Mouse (Mus musculus): ENCODE data around the gene A830018L16Rik. TPM values are rescaled to one million over a fixed set of nuclear protein-coding genes. Genes with fewer than 3 reads are reported as not detected.
A peak's percentile ranks its signal among the peaks of the same experiment; 100 is the strongest.

The A830018L16Rik gene
- total RNA-seq, 2 experiments from 2014 or later, result 111 to 113 TPM

- DNase-seq (ENCODE audit: extremely low spot score in 1 of 2, low spot score in 1 of 2), result no peak
Observed at GRCm38 (mm10) chr1:11588305-11588704, 174.4 kb downstream of the A830018L16Rik start.

- no peak for DNase-seq (ENCODE audit: extremely low spot score in 1 of 2, low spot score in 1 of 2)
Observed at GRCm38 (mm10) chr1:11650137-11650536, 236.2 kb downstream of the A830018L16Rik start.

GRCm38 (mm10) chr1:11652773-11653172, 238.9 kb downstream of the A830018L16Rik start:
- DNase-seq (ENCODE audit: extremely low spot score in 1 of 2, low spot score in 1 of 2), result no peak

GRCm38 (mm10) chr1:11657341-11658060, 243.6 kb downstream of the A830018L16Rik start:
- peak in 1 of 2 experiments; percentile 8 for DNase-seq (ENCODE audit: extremely low spot score in 1 of 2, low spot score in 1 of 2)

GRCm38 (mm10) chr1:11658061-11658625, 244.2 kb downstream of the A830018L16Rik start:
- DNase-seq (ENCODE audit: extremely low spot score in 1 of 2, low spot score in 1 of 2), result no peak

- no peak for DNase-seq (ENCODE audit: extremely low spot score in 1 of 2, low spot score in 1 of 2)
Observed at GRCm38 (mm10) chr1:11744749-11745314, 330.9 kb downstream of the A830018L16Rik start.

GRCm38 (mm10) chr1:11748424-11748823, 334.5 kb downstream of the A830018L16Rik start:
- DNase-seq (ENCODE audit: extremely low spot score in 1 of 2, low spot score in 1 of 2), result peak in 1 of 2 experiments; percentile 4

GRCm38 (mm10) chr1:11750065-11750464, 336.2 kb downstream of the A830018L16Rik start:
- no peak for DNase-seq (ENCODE audit: extremely low spot score in 1 of 2, low spot score in 1 of 2)

GRCm38 (mm10) chr1:11750607-11751006, 336.7 kb downstream of the A830018L16Rik start:
- DNase-seq (ENCODE audit: extremely low spot score in 1 of 2, low spot score in 1 of 2), result no peak

- no peak for DNase-seq (ENCODE audit: extremely low spot score in 1 of 2, low spot score in 1 of 2)
Observed at GRCm38 (mm10) chr1:11751996-11752395, 338.1 kb downstream of the A830018L16Rik start.

GRCm38 (mm10) chr1:11788264-11788663, 374.4 kb downstream of the A830018L16Rik start:
- no peak for DNase-seq (ENCODE audit: extremely low spot score in 1 of 2, low spot score in 1 of 2)

- no peak for DNase-seq (ENCODE audit: extremely low spot score in 1 of 2, low spot score in 1 of 2)
Observed at GRCm38 (mm10) chr1:11792820-11793219, 378.9 kb downstream of the A830018L16Rik start.

- DNase-seq (ENCODE audit: extremely low spot score in 1 of 2, low spot score in 1 of 2), result no peak
Observed at GRCm38 (mm10) chr1:11795666-11796065, 381.8 kb downstream of the A830018L16Rik start.

- no peak for DNase-seq (ENCODE audit: extremely low spot score in 1 of 2, low spot score in 1 of 2)
Observed at GRCm38 (mm10) chr1:11872847-11873246, 458.9 kb downstream of the A830018L16Rik start.

GRCm38 (mm10) chr1:11873573-11873972, 459.7 kb downstream of the A830018L16Rik start:
- no peak for DNase-seq (ENCODE audit: extremely low spot score in 1 of 2, low spot score in 1 of 2)

- DNase-seq (ENCODE audit: extremely low spot score in 1 of 2, low spot score in 1 of 2), result no peak
Observed at GRCm38 (mm10) chr1:11881706-11882105, 467.8 kb downstream of the A830018L16Rik start.

GRCm38 (mm10) chr1:11895715-11896114, 481.8 kb downstream of the A830018L16Rik start:
- DNase-seq (ENCODE audit: extremely low spot score in 1 of 2, low spot score in 1 of 2), result no peak

- DNase-seq (ENCODE audit: extremely low spot score in 1 of 2, low spot score in 1 of 2), result no peak
Observed at GRCm38 (mm10) chr1:11915873-11916272, 502.0 kb downstream of the A830018L16Rik start.

GRCm38 (mm10) chr1:11936984-11937383, 523.1 kb downstream of the A830018L16Rik start:
- no peak for DNase-seq (ENCODE audit: extremely low spot score in 1 of 2, low spot score in 1 of 2)

- DNase-seq (ENCODE audit: extremely low spot score in 1 of 2, low spot score in 1 of 2), result no peak
Observed at GRCm38 (mm10) chr1:11959421-11960206, 545.7 kb downstream of the A830018L16Rik start.

GRCm38 (mm10) chr1:11982590-11983136, 568.8 kb downstream of the A830018L16Rik start:
- DNase-seq (ENCODE audit: extremely low spot score in 1 of 2, low spot score in 1 of 2), result no peak

Measured in layer of hippocampus, postnatal 25 days (tissue).